ENCODE assay signal across 9 mouse cellular contexts in genomic region chr5:127243611-127244010, GRCm38 (mm10). TPM values are rescaled to one million over a fixed set of nuclear protein-coding genes. Genes with fewer than 3 reads are reported as not detected.
DNase-seq lines count a peak whose midpoint lies in the region; ATAC-seq lines count a peak whose summit lies in the region.
"Had no signal": no experiment of that assay in that cellular context is flagged by ENCODE, and none has a peak within 500 bp of the region (broad histone marks: within the 10 kb centered on the region; RNA-seq: fewer than 3 reads in every experiment).

No protein-coding gene starts in this region.

- H3K4me1 ChIP-seq in heart, embryonic 16.5 days (ENCODE audit: control insufficient read depth, insufficient read depth, low read length): peaks cover 4% of the 10 kb centered on the region; the same call in 1 of the 2 replicates
- H3K4me1 ChIP-seq in forebrain, embryonic 12.5 days: peaks cover 32% of the 10 kb centered on the region
- peaks cover 12% of the 10 kb centered on the region; the same call in 1 of the 2 replicates for H3K4me1 ChIP-seq in midbrain, embryonic 11.5 days (ENCODE audit: control insufficient read depth, insufficient read depth, low read length)

- no peak for ATAC-seq in heart, embryonic 16.5 days (replicated peaks; ENCODE audit: extremely low read depth, insufficient read depth, low FRiP score)
- ATAC-seq in forebrain, embryonic 12.5 days (ENCODE audit: low FRiP score): no peak
- ATAC-seq in midbrain, embryonic 11.5 days (ENCODE audit: low FRiP score): no peak
- ATAC-seq in CD4-positive, CD25-positive, alpha-beta regulatory T cell, adult 4 months: no peak

- peak overlapping the region; percentile 79 for H3K4me2 ChIP-seq in heart, embryonic 16.5 days (ENCODE audit: low read depth, low read length)
- peak overlapping the region; percentile 86 for H3K4me2 ChIP-seq in forebrain, embryonic 12.5 days
- peak overlapping the region; percentile 91 for H3K4me2 ChIP-seq in midbrain, embryonic 11.5 days

- peak overlapping the region; percentile 17; the same call in 1 of the 2 replicates for H3K9ac ChIP-seq in heart, embryonic 16.5 days (ENCODE audit: low read length)
- H3K9ac ChIP-seq in forebrain, embryonic 12.5 days: peak overlapping the region; percentile 54
- peak overlapping the region; percentile 68 for H3K9ac ChIP-seq in midbrain, embryonic 11.5 days (ENCODE audit: low read length)

- H3K36me3 ChIP-seq in heart, embryonic 16.5 days (ENCODE audit: control insufficient read depth, insufficient read depth): no peaks in the 10 kb centered on the region
- H3K36me3 ChIP-seq in forebrain, embryonic 12.5 days (replicated peaks): no peaks in the 10 kb centered on the region
- H3K36me3 ChIP-seq in midbrain, embryonic 11.5 days (ENCODE audit: control insufficient read depth, insufficient read depth, low read length): no peaks in the 10 kb centered on the region

- DNase-seq in heart, postnatal 4 days: no peak
- DNase-seq in cerebellum, adult 8-10 months: peak; percentile 56
- no peak for DNase-seq in midbrain, embryonic 11.5 days (ENCODE audit: low spot score, missing footprints)
- no peak for DNase-seq in adipocyte (ENCODE audit: low spot score)
- DNase-seq in right cerebral cortex, postnatal 4 days: no peak

- 14% methylated on average over 13 of the region's 13 CpGs for WGBS in heart, embryonic 16.5 days
- WGBS in forebrain, embryonic 12.5 days: 10% methylated on average over 13 of the region's 13 CpGs
- 11% methylated on average over 13 of the region's 13 CpGs for WGBS in midbrain, embryonic 11.5 days

- peaks cover 2% of the 10 kb centered on the region; the same call in 1 of the 2 replicates for H3K9me3 ChIP-seq in heart, embryonic 16.5 days (replicated peaks; ENCODE audit: control insufficient read depth, low read length)
- peaks cover 5% of the 10 kb centered on the region; the same call in 1 of the 2 replicates for H3K9me3 ChIP-seq in forebrain, embryonic 12.5 days
- no peaks in the 10 kb centered on the region; the same call in none of the 2 replicates for H3K9me3 ChIP-seq in midbrain, embryonic 11.5 days (ENCODE audit: control insufficient read depth, low read length)

- no peak overlapping the region for H3K27ac ChIP-seq in heart, embryonic 16.5 days (ENCODE audit: low read length)
- H3K27ac ChIP-seq in forebrain, embryonic 12.5 days: no peak overlapping the region
- H3K27ac ChIP-seq in midbrain, embryonic 11.5 days (ENCODE audit: low read depth, low read length): no peak overlapping the region

- peak overlapping the region; percentile 61 for H3K4me3 ChIP-seq in heart, embryonic 16.5 days (ENCODE audit: low read length)
- H3K4me3 ChIP-seq in forebrain, embryonic 12.5 days (replicated peaks): peak overlapping the region; percentile 68
- peak overlapping the region; percentile 70 for H3K4me3 ChIP-seq in midbrain, embryonic 11.5 days (ENCODE audit: low read depth, low read length)
- H3K4me3 ChIP-seq: erythroblast, embryonic 14.5 days had no signal

- H3K27me3 ChIP-seq in heart, embryonic 16.5 days (ENCODE audit: control insufficient read depth, insufficient read depth, low read length): peaks cover 58% of the 10 kb centered on the region
- peaks cover 51% of the 10 kb centered on the region for H3K27me3 ChIP-seq in forebrain, embryonic 12.5 days
- peaks cover 2% of the 10 kb centered on the region; the same call in 1 of the 2 replicates for H3K27me3 ChIP-seq in midbrain, embryonic 11.5 days (ENCODE audit: control insufficient read depth, insufficient read depth, low read length)

RNA-seq across cellular contexts. Expression of gene Tmem132c, which starts 2.0 kb away (rescaled TPM):
- polyA plus RNA-seq in heart, embryonic 16.5 days (2015; fragmentation: Nextera tagmentation; extraction: Ambion mirVana): 0.93 and 1.7 TPM in 2 replicates
- under 1 TPM; 0.47 to 0.52 TPM for total RNA-seq in heart, postnatal 4 days (2021)
- polyA plus RNA-seq in forebrain, embryonic 12.5 days (2016; fragmentation: Nextera tagmentation; extraction: Ambion mirVana): 15.5 and 20.9 TPM in 2 replicates
- polyA plus RNA-seq in midbrain, embryonic 11.5 days (2014; fragmentation: Nextera tagmentation; extraction: Ambion mirVana): 15.0 and 16.3 TPM in 2 replicates
- polyA plus RNA-seq in CD4-positive, CD25-positive, alpha-beta regulatory T cell, adult 4 months (2017; shearing (Covaris generic)): not detected
- polyA plus RNA-seq: erythroblast, embryonic 14.5 days had no signal

Comparison
In these comparisons a context has a peak if more than half of its experiments do, and no peak if none do; other contexts are left out.
1. H3K9ac ChIP-seq: peak in every context shown above with its lines; median percentile 68 in midbrain, embryonic 11.5 days; 54 in forebrain, embryonic 12.5 days; 17 in heart, embryonic 16.5 days.